25 mouse cellular contexts compared by ENCODE assay signal in genomic region chr6:99368118-99368753, GRCm38 (mm10).
DNase-seq lines count a peak whose midpoint lies in the region; ATAC-seq and TF ChIP-seq lines count a peak whose summit lies in the region.
"Had no signal": no experiment of that assay in that cellular context is flagged by ENCODE, and none has a peak within 500 bp of the region (broad histone marks: within the 10 kb centered on the region; RNA-seq: fewer than 3 reads in every experiment).

No protein-coding gene starts in this region.

- WGBS in thymus, adult 2 months = 32% methylated on average over 4 of the region's 4 CpGs
- WGBS in kidney, embryonic 14.5 days = 80% methylated on average over 4 of the region's 4 CpGs
- WGBS in midbrain, embryonic 16.5 days = 89% methylated on average over 4 of the region's 4 CpGs

- H3K4me1 ChIP-seq in thymus, adult 2 months (replicated peaks; ENCODE audit: control insufficient read depth, insufficient read depth, low read length) = peaks cover 25% of the 10 kb centered on the region
- 0 out of 2 replicates have a peak, but pooled peaks cover 3% of the 10 kb centered on the region for H3K4me1 ChIP-seq in kidney, embryonic 14.5 days (ENCODE audit: control insufficient read depth, insufficient read depth, low read length)
- no peaks in the 10 kb centered on the region for H3K4me1 ChIP-seq in midbrain, embryonic 16.5 days (ENCODE audit: control insufficient read depth, insufficient read depth, low read length)
- H3K4me1 ChIP-seq: forebrain, embryonic 13.5 days; hindbrain, embryonic 15.5 days; intestine, embryonic 15.5 days; limb, embryonic 12.5 days had no signal

- H3K27ac ChIP-seq in thymus, adult 2 months (ENCODE audit: control insufficient read depth, insufficient read depth, low read length) = no peak overlapping the region
- H3K27ac ChIP-seq in kidney, embryonic 14.5 days (ENCODE audit: low read depth, low read length) = no peak overlapping the region
- no peak overlapping the region for H3K27ac ChIP-seq in midbrain, embryonic 16.5 days (ENCODE audit: low read length)
- H3K27ac ChIP-seq: forebrain, embryonic 13.5 days; gastrocnemius, adult 2 months; hindbrain, embryonic 15.5 days; intestine, embryonic 15.5 days; limb, embryonic 12.5 days; liver, embryonic 12.5 days; midbrain, embryonic 10.5 days had no signal

- H3K36me3 ChIP-seq in thymus, adult 2 months (ENCODE audit: control insufficient read depth, insufficient read depth, low read length) = no peaks in the 10 kb centered on the region
- no peaks in the 10 kb centered on the region for H3K36me3 ChIP-seq in kidney, embryonic 14.5 days (ENCODE audit: control insufficient read depth, insufficient read depth, low read length)
- H3K36me3 ChIP-seq in midbrain, embryonic 16.5 days (ENCODE audit: control insufficient read depth, insufficient read depth, low read length) = no peaks in the 10 kb centered on the region
- H3K36me3 ChIP-seq: hindbrain, embryonic 15.5 days; intestine, embryonic 15.5 days had no signal

- H3K4me2 ChIP-seq in kidney, embryonic 14.5 days (replicated peaks; ENCODE audit: low read depth, low read length) = no peak overlapping the region
- no peak overlapping the region for H3K4me2 ChIP-seq in midbrain, embryonic 16.5 days (ENCODE audit: low read length)
- H3K4me2 ChIP-seq: forebrain, embryonic 13.5 days; hindbrain, embryonic 15.5 days; intestine, embryonic 15.5 days; limb, embryonic 12.5 days; liver, embryonic 12.5 days had no signal

- TF ChIP-seq CTCF in thymus, adult 2 months (IDR thresholded peaks at IDR 0.05; ENCODE audit: borderline replicate concordance, control insufficient read depth, extremely low read depth, insufficient read depth, low read length, poor library complexity) = no peak

- no peaks in the 10 kb centered on the region for H3K27me3 ChIP-seq in thymus, adult 2 months (ENCODE audit: control insufficient read depth, insufficient read depth, low read length)
- no peaks in the 10 kb centered on the region for H3K27me3 ChIP-seq in kidney, embryonic 14.5 days (ENCODE audit: control insufficient read depth, insufficient read depth, low read length)
- H3K27me3 ChIP-seq in midbrain, embryonic 16.5 days (ENCODE audit: control insufficient read depth, insufficient read depth, low read depth, low read length) = no peaks in the 10 kb centered on the region
- H3K27me3 ChIP-seq: forebrain, embryonic 13.5 days; hindbrain, embryonic 15.5 days; intestine, embryonic 15.5 days; limb, embryonic 12.5 days; liver, embryonic 12.5 days had no signal

- no peak for TF ChIP-seq POLR2A in thymus, adult 2 months (IDR thresholded peaks at IDR 0.05; ENCODE audit: control insufficient read depth, extremely low read depth, insufficient read depth, low read length, poor library complexity)

- no peak overlapping the region for H3K9ac ChIP-seq in kidney, embryonic 14.5 days (ENCODE audit: low read depth, low read length)
- no peak overlapping the region for H3K9ac ChIP-seq in midbrain, embryonic 16.5 days (ENCODE audit: low read depth, low read length)
- H3K9ac ChIP-seq: forebrain, embryonic 13.5 days; hindbrain, embryonic 15.5 days; intestine, embryonic 15.5 days; limb, embryonic 12.5 days; liver, embryonic 12.5 days had no signal

- peak; percentile 60 for ATAC-seq in megakaryocyte-erythroid progenitor cell, adult 5-6 weeks (replicated peaks; ENCODE audit: low FRiP score, low TSS enrichment, poor library complexity, severe bottlenecking)
- ATAC-seq in kidney, embryonic 14.5 days (ENCODE audit: low FRiP score, low TSS enrichment) = no peak
- no peak for ATAC-seq in midbrain, embryonic 16.5 days
- ATAC-seq: activated CD4-positive, CD25-positive, alpha-beta regulatory T cell, adult 4 months; forebrain, embryonic 13.5 days; intestine, embryonic 15.5 days; liver, embryonic 12.5 days had no signal

- no peak overlapping the region for H3K4me3 ChIP-seq in thymus, adult 2 months (ENCODE audit: control insufficient read depth, insufficient read depth, low read length)
- H3K4me3 ChIP-seq in kidney, embryonic 14.5 days (ENCODE audit: low read length) = no peak overlapping the region
- no peak overlapping the region for H3K4me3 ChIP-seq in midbrain, embryonic 16.5 days (ENCODE audit: low read depth, low read length)
- H3K4me3 ChIP-seq: forebrain, embryonic 13.5 days; gastrocnemius, adult 2 months; heart, embryonic 10.5 days; hindbrain, embryonic 15.5 days; intestine, embryonic 15.5 days; limb, embryonic 12.5 days; liver, embryonic 12.5 days; midbrain, embryonic 10.5 days had no signal

- peak; percentile 49 for DNase-seq in thymus, postnatal 14 days
- no peak for DNase-seq in thymus, adult 2 months
- peak; percentile 53 for DNase-seq in MN1 (ENCODE audit: low spot score)
- DNase-seq in layer of hippocampus, postnatal 10 days (ENCODE audit: low spot score in 2 of 2) = no peak
- DNase-seq: adrenal gland, postnatal 14 days; cerebellum, adult 8-10 months; cerebellum, postnatal 36 days; gastrocnemius, adult 2 months; kidney, adult 8-10 months; kidney, postnatal 14 days; layer of hippocampus, postnatal 36 days; lung, adult 2 months; retina, postnatal 1 day; right cerebral cortex, postnatal 4 days had no signal

- H3K9me3 ChIP-seq in kidney, embryonic 14.5 days (ENCODE audit: control insufficient read depth, low read length) = no peaks in the 10 kb centered on the region
- no peaks in the 10 kb centered on the region for H3K9me3 ChIP-seq in midbrain, embryonic 16.5 days (replicated peaks; ENCODE audit: control insufficient read depth, low read length, poor library complexity, severe bottlenecking)
- H3K9me3 ChIP-seq: forebrain, embryonic 13.5 days; heart, embryonic 10.5 days; hindbrain, embryonic 15.5 days; intestine, embryonic 15.5 days; limb, embryonic 12.5 days; liver, embryonic 12.5 days; midbrain, embryonic 10.5 days had no signal

Comparison
In these comparisons a context has a peak if more than half of its experiments do, and no peak if none do; other contexts are left out.
1. DNase-seq: peak in thymus, postnatal 14 days (single experiment) and MN1 (single experiment); none in thymus, adult 2 months (single experiment) and layer of hippocampus, postnatal 10 days (0 of 2).